Mouse (Mus musculus) spleen, adult 18-20 months (tissue): ENCODE data around the gene Odf3l2.

Source experiments
- DNase-seq, 2 experiments: peaks; one replicate each; pipeline ENCODE4 v3.0.0; 2022; ENCODE audit warnings: mixed read lengths in 2 of 2

The Odf3l2 gene

GRCm38 (mm10) chr10:79625398-79625797 is 20.1 kb downstream of the Odf3l2 start:
- no peak for DNase-seq

DNA sequence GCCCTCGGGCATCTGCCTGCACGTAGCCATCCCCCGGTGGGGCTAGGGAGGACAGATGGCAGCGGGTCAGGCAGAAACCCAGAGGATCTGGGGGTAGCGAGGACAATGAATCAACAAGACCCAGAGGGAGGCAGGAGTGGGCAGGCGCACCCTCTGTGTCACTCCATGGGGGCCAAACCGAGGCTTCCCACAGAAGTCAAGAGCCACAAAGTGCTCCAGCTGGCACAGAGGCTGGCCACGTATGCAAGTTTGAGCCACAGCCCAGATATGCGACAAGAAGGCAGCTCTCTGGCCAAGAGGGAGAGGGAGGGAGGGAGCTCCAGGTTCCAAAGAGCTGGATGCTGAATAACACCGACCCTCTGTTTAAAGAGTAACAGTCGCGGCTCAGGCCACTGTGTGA is 21.6 kb downstream of the Odf3l2 start:
- no peak for DNase-seq

GRCm38 (mm10) chr10:79616376-79616775 is 29.2 kb downstream of the Odf3l2 start:
- DNase-seq = no peak

GRCm38 (mm10) chr10:79615860-79616259 is 29.7 kb downstream of the Odf3l2 start:
- no peak for DNase-seq

GRCm38 (mm10) chr10:79614305-79614643 is 31.3 kb downstream of the Odf3l2 start:
- DNase-seq = no peak

GRCm38 (mm10) chr10:79613578-79614304 is 31.8 kb downstream of the Odf3l2 start, which contains the start of gene C2cd4c:
C2cd4c (minus strand) TSS chr10:79614025.
- peak in 1 of 2 experiments; percentile 28 for DNase-seq

DNA sequence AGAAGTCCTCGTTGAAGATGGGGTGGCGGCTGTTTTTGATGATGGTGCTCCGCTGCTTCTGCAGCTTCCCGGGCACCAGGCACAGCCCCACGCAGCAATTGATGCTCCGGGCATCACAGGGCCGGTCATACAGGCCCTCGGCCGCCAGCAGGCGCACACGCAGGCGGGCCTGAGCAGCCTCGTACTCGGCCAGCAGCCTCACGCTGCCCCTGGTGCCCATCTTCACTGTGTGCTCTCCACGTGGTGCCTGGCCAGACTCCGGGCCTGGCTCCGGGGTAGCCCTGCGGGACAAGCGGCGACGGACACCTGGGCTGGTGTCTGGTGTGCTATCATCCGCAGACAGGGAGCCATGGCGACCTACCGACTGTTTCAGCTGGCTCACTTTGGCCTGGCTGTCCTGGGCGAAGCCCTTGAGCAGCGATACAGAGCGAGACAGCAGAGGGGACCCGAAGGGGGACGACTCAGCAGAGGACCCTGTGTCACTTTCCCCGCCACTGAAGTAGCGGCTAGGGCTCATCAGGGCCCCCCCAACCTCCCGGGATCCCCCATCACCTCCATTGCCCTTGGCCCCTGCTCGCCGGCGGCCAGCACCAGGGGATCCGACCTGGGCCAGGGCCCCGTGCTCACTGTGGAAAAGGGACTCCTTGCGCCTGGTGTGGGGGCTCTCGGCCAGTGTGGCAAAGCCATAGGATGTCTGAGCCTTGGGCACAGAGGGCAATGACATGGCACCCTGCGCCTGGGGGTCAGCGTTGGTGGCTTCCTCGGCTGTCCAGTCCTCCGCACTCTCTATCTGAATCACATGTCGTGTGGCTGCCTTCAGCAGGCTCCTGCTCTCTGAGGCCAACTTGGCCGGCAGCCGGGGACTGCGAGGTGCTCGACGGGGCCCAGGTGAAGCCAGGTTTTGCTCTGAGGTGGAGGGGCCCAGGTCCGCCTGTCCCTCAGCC is 33.1 kb downstream of the Odf3l2 start:
- no peak for DNase-seq

GRCm38 (mm10) chr10:79611296-79611695 is 34.2 kb downstream of the Odf3l2 start:
- DNase-seq = no peak

DNA sequence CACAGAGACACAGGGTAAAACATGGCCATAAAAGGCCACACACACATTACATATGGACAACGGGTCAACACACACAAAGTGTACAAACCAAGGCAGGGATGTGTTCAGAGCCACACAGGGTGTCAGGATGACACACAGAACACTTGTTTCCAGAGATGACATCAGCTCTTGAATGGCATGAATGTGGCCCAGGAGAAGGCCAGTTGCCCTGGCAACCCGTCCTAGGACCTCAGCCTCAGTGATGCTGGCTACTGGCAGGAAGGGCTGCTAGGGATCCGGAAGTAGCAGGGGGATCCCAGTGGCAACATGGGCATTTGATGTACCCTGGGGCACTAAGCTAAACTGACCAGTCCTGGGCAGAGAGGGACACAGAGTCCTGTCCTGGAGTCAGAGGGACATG is 36.3 kb downstream of the Odf3l2 start:
- no peak for DNase-seq

GRCm38 (mm10) chr10:79607892-79608291 is 37.6 kb downstream of the Odf3l2 start:
- DNase-seq = no peak

- no peak for DNase-seq
Observed at GRCm38 (mm10) chr10:79606537-79606936, 39.0 kb downstream of the Odf3l2 start.

DNA sequence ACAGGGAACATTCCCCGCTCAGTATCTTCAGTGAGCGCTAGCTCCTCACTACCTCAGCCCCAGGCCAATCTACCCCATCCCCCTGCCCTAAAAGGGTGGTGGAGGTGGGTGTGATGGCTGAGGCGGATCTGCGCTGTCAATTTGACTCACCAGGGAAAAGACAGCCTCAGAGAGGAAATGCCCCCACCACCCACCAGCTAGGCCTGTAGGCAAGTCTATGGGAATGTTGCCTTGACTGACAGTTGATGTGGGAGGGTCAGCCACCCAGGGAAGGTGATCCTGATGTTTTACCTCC is 47.7 kb downstream of the Odf3l2 start:
- no peak for DNase-seq

DNA sequence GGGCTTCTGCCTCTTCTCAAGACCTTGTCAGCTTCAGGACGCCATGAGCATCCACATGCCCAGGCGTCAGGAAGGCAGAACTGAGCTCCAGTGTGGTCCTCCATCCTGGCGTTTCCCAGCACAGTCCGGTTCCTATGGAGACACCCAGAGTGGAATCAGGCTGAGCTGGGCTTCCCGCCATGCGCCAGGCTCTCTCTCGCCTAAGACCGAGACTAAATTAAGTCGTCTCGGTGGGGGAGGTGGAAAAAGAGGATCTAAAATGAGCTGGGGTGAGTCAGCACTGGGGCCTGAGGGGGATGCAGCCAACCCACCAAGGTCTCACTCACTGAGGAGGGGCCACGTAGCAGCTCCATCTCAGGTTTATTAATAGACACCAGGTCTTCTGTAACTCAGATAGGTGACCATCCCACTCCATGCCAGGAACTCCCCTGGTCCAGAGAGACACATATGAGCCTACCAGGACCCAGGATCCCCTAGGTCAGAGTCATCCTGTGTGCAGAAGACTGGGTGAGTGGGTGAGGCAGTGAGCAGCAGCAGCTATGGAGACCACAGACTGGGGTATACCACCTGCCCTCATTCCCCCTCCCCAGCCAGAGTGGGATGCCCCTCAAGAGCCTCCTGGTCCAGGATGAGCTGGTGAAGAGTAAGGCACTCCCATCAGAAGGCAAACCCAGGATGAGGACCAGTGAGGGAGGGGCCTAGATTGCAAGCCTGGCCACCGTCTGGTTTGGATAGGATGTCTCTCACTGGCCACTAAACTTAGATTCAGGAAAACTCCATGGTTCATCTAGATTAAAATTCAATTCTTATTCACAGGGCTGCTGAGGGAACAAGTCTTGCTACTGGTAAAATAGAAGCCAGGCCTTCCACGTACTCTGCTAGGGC is 48.2 kb downstream of the Odf3l2 start:
- DNase-seq = no peak

DNA sequence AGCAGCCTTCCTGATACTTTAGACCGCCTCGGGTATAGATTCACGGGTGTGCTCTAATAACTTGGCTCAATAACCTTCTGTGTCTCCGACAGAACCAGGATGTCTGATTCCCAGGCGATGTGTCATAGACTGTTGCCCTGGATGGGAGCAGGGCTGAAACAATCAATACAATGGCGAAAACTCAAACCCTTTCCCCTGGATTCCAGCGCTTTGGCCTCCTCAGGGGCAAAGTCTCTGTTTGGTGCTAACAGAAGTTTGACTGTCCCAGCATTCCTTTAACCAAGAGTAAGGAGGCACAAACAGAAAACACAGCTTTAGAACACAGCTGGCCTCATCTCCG is 50.0 kb downstream of the Odf3l2 start:
- no peak for DNase-seq

GRCm38 (mm10) chr10:79594872-79595589 is 50.5 kb downstream of the Odf3l2 start:
- peak in 1 of 2 experiments; percentile 33 for DNase-seq

DNA sequence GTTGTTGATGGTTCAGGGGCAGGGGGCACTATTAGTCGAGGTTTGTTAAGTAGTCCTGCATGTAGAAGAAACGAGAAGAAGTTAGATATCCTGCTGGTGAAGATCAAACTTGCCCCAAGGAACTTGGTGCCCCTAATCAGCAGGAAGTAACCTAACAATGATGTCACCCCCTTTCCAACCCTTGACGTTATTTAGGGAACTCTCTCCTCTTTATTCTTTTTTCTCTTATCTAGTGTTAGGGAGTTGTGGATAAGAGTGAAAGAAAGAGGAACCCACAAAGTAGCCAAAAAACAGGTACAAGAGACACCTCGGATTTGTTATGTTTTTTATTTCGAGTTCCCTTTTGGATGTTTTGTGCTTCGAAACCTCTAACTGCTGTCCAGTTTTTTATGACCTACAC is 51.4 kb downstream of the Odf3l2 start:
- DNase-seq = no peak

DNA sequence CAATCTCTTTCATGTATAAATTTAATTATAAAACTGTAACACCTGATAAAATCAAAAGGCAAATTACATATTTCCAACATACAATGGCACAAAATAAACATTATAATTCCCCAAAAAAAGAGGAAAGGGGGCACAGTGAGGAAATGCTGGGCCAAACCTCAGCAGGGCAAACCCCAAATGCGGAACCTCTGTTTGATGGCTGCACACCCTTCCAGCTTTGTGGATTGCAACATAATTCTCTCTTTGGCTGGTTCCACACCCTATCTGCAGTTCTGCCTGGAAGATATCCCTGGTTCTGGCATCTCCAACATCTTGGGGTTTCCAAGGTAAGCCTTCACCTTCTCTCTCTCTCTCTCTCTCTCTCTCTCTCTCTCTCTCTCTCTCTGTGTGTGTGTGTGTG is 54.8 kb downstream of the Odf3l2 start:
- DNase-seq = no peak
